Mouse (Mus musculus) left cerebral cortex, adult 2 months (tissue): ENCODE measurements at regions not wholly inside any gene's neighbourhood (a gene's known extent, or its start where the extent isn't known, plus 50 kb on each side); places are given as distances from the start of the nearest gene placed in this dataset.

Source experiments
- DNase-seq, 2 experiments: peaks; one replicate each; pipeline ENCODE4 v3.0.0; 2021 to 2022; ENCODE audit warnings: low spot score in 2 of 2, mixed read lengths in 1 of 2; ENCODE audit errors: extremely low spot score in 1 of 2
- H3K27ac ChIP-seq: fragments of 200-600 bp; 2 replicates; pipeline ENCODE4 v1.8.1; 2022
- H3K4me3 ChIP-seq: fragments of 200-600 bp; 2 replicates; pipeline ENCODE4 v1.8.1; 2022
- CTCF ChIP-seq: fragments of 200-600 bp; IDR thresholded peaks from 2 replicates; pipeline ENCODE4 v1.8.1; 2022; ENCODE audit warnings: antibody characterized with exemption, mild to moderate bottlenecking, moderate library complexity
- intact Hi-C: fragments of 180-260 bp; cut with DNase I; formaldehyde crosslinking; loops from one replicate; pipeline ENCODE4 v1.15.1; 2025

DNA sequence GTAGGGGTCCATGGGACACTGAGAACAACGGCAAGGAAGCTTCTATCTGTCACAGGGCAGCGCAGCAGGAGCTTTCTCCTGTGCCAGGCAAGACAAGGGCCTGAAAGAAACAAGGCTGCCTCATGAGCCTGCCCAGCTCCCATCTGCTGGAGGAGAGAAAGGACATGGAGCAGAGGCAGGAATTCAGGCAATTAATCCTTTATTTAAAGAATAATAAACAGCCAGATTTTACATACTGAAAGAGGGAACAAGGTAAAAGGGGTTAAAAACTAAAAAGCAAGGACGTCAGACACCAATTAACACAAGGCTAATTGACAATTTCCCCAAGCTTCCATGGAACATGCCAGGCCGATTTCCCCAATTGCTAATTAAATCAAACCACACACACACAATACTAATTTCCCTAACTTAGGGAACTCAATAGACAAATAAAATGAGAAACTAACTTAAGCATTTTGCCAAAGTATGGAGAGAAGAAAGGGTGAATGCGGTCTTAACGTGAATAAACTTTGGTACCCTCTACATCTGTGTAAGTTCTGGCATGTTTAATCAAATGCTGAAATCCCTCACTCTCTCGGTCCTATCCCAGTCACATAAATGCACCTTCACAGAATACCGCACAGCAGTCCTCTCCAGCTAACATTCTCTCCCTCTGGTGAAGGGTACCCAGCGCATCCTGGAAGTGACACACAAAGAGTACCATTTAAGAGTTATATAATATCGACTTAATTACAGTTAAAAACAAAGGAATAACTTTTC lies 252.7 kb downstream of the Bcl11a start:
- no peak for DNase-seq
- intact Hi-C loops: no loop called here
- no peak overlapping the region for H3K4me3 ChIP-seq
- no peak for TF ChIP-seq CTCF
- no peak overlapping the region for H3K27ac ChIP-seq

DNA sequence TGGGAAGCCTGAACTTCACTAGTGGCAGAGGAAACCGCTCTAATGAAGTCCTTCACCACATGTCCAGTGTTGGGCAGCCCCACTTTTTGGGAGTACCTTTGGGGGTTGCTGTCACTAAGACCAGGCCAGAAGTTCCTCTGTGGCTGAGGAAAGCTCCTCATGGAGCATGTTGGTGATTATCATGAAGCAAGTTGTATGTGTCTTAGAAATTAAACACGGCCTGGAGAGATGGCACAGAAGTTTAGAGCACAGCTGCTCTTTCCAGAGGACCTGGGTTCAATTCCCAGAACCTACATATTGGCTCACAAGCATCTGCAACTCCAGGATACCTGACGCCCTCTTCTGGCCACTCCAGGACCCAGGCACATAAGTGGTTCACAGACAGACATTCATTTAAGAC lies 254.4 kb downstream of the Bcl11a start:
- intact Hi-C loops: no loop called here
- DNase-seq: no peak
- Histone ChIP-seq H3K4me3 (no peak overlapping the region), H3K27ac (no peak overlapping the region)
- no peak; the same call in 1 of the 2 replicates for TF ChIP-seq CTCF

DNA sequence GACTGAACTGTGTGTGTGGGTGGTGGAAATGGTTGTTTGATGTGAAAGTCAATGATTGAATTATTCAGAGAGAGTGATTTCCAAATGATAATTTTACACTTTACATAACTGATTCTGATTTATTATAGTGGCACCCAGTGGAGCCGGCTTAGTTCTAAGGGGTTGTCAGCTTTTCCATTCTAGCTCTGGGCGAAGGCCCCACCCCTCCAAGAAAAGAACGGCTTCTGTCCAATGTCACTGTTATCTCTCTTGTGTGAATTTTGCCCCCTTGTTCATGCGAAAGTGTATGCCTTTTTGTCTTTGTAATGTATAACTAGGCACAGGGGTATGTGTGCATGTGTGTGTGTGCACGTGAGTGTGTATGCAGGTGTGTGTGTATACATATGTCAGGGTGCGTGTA lies 255.3 kb downstream of the Bcl11a start:
- intact Hi-C loops: no loop called here
- no peak for TF ChIP-seq CTCF
- H3K27ac ChIP-seq: no peak overlapping the region

DNA sequence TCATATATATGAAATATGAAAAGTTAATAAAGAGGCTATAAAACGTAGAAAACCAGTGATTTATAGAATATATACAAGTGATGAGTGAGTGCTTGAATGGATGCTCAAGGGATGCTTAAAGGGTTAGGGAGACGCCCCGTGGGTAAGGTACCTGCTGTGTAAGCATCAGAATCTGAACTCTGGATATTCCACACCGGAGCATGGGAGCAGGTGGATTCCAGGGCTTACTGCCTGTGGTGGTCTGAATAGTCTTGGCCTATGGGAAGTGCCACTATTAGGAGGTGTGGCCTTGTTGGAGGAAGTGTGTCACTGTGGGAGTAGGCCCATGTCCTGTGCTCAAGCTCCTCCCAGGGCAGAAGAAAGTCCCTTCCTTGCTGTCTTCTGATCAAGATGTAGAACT lies 257.4 kb downstream of the Bcl11a start:
- no peak for DNase-seq
- Histone ChIP-seq H3K4me3 (no peak overlapping the region), H3K27ac (no peak overlapping the region)
- no peak for TF ChIP-seq CTCF
- intact Hi-C loops: no loop called here

More for the DNA sequence above, 255.3 kb downstream of the Bcl11a start:
- DNase-seq: no peak
- H3K4me3 ChIP-seq: no peak overlapping the region

DNA sequence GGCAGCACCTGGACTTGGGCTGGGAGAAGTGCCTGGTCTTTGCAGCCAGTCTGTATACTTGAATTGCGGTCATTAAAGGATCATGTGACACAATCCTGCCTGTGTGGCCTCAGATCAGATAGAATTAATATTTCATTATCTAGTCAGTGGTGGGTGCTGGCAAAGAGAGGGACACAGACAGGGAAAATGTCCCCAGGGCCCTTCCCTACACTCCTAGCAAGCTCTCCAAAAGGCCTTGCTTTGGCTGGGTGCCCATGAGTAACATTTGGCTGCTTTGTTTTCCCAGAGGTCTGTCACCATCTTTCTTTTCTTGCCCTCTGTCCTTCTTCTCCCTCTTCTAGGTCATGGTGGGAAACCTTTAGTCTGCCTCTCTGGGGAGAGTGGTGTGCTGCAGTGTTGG lies 260.3 kb downstream of the Bcl11a start:
- Histone ChIP-seq H3K27ac (no peak overlapping the region), H3K4me3 (no peak overlapping the region)
- intact Hi-C loops: no loop called here
- no peak for TF ChIP-seq CTCF
- no peak for DNase-seq

DNA sequence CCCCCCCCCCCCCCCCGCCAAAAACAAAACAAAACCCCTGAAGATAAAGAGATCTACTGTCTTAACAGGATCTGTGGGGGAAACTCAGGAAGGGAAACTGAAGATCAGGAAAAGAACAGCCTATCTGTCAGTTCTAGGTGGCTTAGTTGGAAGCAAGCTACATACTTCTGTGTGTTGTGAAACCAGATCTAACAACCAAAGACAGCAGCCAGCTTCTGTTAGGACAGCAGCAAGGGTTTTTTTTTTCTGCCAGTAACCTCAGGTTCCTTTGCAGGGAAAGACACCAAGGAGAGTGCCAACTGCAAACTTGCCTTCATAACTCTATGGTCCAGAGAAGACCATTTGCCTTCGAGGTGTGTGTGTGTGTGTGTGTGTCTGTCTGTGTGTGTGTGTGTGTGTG lies 261.2 kb downstream of the Bcl11a start:
- no peak for DNase-seq
- TF ChIP-seq CTCF: no peak
- intact Hi-C loops: no loop called here
- Histone ChIP-seq H3K27ac (no peak overlapping the region), H3K4me3 (no peak overlapping the region)

DNA sequence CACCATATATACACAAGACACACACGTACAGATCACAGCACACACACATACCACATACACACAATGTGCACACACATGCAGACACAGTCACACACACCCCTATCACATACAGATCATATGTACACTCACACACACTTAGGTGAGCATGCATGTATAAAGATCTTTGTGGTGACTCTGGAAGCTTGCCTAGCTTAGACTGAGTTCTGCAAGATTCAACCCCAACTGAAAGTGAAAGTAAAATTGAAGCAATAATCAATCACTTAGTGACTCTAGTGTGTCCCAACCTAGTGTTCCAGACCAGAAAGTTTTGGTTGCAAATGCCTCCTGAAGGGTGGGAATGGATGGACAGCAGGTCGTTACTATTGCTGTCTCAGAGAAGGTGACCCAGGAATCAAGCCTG lies 262.8 kb downstream of the Bcl11a start:
- intact Hi-C loops: no loop called here
- no peak for TF ChIP-seq CTCF

DNA sequence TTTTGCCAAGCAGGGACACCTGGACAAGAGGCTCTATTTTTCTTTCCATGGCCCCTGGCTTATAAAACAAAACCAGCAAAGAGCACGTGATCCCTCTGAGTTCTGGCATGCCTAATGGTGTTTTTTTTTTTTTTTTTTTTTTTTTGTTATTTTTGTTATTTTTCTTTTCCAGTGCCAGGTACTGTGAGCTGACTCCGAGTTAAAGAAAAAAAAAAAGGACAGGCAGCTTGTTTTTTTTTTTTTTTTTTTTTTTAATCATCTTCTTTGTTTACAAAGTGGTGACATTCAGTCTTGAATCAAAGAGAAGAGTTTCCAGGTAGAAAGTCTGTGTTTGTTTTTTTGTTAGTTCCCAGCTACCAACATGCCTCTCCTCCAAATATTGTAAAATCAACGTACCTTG lies 263.8 kb downstream of the Bcl11a start:
- no peak for DNase-seq
- TF ChIP-seq CTCF: no peak
- H3K4me3 ChIP-seq: no peak overlapping the region
- intact Hi-C loops: no loop called here
- no peak overlapping the region for H3K27ac ChIP-seq

More for the DNA sequence above, 262.8 kb downstream of the Bcl11a start:
- no peak for DNase-seq
- H3K27ac ChIP-seq: no peak overlapping the region
- no peak overlapping the region for H3K4me3 ChIP-seq

DNA sequence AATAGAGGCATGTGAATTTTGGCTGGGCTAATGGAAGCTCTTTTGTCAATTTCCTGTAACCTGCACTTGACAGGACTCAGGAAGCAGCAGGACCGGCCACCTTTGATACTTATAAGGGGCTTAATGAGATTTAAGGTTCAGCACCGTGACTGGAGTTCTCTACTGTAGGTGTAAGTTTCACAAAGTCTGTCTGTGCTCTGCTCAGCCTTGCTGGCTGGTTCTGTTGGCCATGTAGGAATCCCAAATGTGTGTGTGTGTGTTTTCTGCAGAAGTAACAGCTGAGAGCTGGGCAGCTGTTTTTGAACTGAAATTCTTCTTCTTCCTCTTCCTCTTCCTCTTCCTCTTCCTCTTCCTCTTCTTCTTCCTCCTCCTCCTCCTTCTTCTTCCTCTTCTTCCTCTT lies 264.3 kb downstream of the Bcl11a start:
- no peak overlapping the region for H3K27ac ChIP-seq
- DNase-seq: no peak
- no peak for TF ChIP-seq CTCF
- intact Hi-C loops: no loop called here
- no peak overlapping the region for H3K4me3 ChIP-seq

DNA sequence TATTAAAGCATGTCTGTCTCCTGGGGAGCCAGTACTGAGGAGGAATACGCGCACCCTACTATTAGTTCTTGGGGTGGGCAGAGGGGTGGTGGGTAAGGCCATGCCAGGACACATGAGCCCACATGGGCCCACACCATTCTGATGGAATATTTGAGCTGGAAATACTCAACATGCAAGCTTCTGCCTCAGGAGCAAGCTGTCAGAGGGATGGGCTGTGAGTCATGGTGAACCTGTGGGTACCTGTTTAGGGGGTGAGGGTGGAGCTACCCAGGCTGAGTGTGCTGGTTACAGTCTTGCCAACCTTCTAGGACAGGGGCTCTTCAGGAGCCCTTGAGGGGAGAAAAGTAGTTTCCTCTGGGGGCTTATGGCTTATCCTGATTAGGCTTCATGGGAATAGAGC lies 264.9 kb downstream of the Bcl11a start:
- H3K4me3 ChIP-seq: no peak overlapping the region
- no peak overlapping the region for H3K27ac ChIP-seq
- TF ChIP-seq CTCF: no peak
- no peak for DNase-seq
- intact Hi-C loops: no loop called here

DNA sequence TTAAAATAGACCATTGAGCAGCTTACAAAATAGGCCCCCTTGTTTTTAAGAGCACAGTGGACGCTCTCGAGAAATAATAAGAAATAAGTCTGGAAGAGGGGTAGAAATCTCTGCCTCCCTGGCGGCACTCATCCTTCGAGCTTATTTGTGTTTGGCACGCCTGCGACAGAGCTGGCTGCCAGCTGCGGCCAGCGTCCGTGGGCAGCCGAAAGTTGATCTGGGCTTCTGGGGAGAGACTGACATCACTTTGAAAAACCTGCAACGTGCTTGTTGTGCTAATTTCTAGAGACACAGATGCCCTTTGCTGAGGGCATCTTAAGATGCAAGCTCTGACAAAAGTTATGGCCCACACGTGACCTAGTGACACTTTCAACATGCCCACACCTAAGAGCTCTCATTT lies 269.4 kb downstream of the Bcl11a start:
- H3K4me3 ChIP-seq: no peak overlapping the region
- no peak for DNase-seq
- no peak for TF ChIP-seq CTCF
- no peak overlapping the region for H3K27ac ChIP-seq
- intact Hi-C loops: no loop called here

DNA sequence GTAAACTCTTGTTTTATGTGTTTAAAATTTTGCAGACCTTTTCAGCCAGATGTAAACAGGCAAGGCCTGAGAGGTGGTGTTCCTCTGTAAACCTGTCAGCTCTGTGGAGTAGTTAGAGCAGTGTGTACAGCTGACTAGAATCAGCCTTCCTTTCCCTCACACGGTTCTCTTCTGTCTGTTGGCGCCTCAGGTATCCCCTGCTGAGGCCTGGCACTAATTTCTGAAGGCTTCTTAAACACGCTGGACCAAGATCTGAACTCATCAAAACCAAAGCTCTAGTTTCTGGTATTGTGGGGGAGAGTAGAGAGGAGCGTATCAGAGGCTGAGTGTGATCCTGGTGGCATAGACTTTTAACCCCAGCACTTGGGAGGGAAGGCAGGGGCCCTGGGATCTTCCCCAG lies 270.9 kb downstream of the Bcl11a start:
- Histone ChIP-seq H3K27ac (no peak overlapping the region), H3K4me3 (no peak overlapping the region)
- intact Hi-C loops: no loop called here
- DNase-seq: no peak
- no peak for TF ChIP-seq CTCF

DNA sequence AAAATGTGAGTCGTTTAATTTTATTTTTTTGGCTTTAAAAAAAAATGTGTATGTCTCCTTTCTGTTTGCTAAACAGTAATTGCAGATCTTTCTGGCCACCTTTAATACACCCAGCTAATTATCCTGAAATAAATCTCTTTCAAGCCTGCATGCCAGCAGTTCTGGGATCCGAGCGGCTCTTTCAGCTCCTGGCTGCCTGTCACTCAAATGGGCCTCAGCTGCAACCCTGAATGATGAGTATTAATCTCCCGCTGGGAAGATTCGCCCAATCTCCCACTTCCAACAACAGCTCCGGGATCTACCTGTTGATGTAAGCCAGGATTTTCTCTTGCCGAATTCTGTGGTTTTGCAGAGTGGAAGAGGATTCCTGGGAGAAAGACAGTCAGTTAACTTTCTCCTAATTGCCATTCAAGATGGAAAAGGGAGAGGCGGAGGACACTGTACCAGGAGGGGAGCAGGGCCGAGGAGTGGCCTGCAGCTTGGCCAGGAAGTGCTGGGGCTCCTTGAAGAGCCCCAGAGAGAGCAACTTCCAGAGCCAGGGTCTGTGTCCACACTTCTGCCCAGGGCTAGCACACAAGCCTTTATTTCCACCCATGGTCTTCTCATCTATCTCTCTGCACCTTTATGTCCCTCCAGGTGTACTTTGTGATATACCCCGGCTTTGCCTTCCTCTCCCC lies 272.2 kb downstream of the Bcl11a start:
- no peak for TF ChIP-seq CTCF
- no peak overlapping the region for H3K4me3 ChIP-seq
- DNase-seq: no peak

More for the DNA sequence above, 272.2 kb downstream of the Bcl11a start:
- intact Hi-C loops: no loop called here
- H3K27ac ChIP-seq: no peak overlapping the region
